Mouse (Mus musculus): ENCODE data around the gene Olfr811.

Olfr811 gene

DNA sequence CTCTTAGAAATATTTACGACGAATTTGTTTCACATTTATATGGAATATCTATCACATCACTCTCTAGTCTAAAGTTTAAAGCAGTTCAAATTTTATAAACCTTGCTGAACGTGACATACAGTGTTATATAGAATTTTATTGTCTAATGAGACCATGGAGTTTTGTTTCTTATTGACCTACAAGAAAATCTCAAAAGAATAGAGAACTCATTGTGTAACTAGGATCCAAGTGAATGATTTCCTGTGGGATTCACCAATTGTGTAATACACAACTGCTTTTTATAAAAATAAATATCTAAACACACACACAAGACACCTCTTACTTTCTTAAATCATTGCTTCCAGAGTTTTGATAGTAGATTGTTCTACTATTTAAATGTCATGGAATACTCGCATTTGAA is at the start of gene Olfr811:
Gene Olfr811, minus strand, starts transcription at position 101 of the 400 bp plus-strand sequence.
- no peak for DNase-seq

DNA sequence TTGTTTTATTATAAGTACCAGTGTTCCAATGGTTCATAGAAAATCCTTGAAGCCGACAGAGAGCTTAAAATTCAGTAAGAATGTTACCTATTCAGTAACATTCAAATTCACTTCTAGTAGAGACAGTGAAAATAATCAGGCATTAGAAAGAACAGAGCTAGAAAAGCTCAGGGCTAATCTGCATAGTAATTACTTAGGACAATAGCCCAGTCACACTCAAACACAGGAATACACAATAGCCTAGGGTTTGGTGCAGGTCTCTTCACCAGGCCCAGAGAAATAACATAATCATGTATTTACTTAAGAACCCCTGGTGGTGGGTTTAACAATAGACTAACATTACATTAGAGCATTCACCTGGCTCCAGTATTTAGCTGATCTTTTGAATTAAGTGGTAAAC is 43.1 kb upstream of the Olfr811 start:
- DNase-seq = no peak

DNA sequence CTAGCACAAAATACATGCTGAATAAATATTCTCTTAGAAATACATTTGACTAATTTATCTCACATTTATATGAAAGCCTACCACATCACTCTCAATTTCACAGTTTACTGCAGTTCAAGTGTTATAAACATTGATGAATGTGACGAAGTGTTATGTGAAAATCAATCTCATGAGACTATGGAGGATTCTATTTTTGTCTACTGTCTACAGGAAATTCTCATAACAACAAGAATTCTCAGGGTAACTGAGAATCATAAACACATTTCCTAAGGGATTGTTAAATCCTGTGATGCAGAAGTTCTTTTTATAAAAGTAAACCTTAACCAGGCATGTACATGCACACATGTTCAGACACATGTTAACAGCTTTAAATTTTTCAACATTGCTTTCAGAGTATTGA is 41.8 kb upstream of the Olfr811 start, which contains the start of gene Olfr812:
Gene Olfr812, minus strand, starts transcription at position 101 of the 400 bp plus-strand sequence.
- no peak for DNase-seq

DNA sequence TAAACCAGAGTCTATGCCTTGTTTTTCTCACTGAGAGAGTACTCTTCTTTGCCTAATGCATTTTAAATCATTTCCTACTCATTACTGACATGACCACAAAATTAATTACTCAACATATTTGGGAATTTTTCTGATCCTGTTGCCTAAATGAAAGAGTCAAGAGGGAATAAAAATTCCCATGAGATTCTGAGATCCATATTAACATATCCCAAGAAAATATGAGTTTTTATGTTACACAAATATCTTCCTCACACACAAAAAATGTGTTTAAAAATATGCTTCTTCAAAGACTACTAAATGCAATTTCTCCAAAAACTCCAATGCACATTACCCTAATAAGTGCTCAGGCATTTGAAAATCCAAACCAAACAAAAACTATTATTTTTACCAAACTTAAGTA is 9.4 kb downstream of the Olfr811 start, which contains the start of gene Olfr810:
Gene Olfr810, minus strand, starts transcription at position 101 of the 400 bp plus-strand sequence.
- no peak for DNase-seq

DNA sequence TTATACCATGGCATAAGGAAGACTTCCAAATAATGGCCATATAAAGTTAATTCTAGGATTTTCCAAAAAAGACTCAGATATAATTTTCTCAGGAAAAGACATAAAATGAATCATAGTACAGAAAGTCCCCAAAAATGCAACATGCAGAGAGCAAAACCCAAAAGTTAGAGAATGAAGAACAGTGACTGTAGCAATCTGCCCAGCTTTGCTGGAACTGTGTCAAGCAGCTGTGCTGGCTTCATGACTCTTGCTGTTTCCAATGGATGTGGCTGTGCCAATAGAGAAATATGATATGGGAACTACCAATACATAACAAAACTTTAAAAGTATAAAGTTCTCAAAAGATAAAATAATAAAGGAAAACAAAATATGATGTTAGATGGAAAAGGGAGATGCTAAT is 26.1 kb downstream of the Olfr811 start:
- no peak for DNase-seq

DNA sequence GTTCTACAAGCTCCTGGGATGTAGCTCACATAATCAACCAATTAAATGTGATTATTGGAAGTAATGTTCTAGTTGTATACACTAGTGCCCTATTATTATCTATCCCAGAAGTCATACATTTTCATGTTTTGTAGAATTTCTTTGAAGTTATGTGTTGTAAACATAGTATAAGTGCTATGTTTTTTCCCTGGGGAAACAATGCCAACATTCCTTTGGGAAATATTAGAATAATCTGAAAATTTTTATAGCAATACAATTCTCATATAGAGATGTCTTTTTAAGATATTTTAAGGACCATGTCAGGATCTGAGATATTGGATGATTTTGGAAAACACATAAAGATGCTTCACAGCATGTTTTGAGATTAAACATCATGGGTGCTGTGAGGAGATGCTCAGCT is 29.9 kb downstream of the Olfr811 start, which contains the start of gene Olfr809:
Gene Olfr809, plus strand, starts transcription at position 301 of the 400 bp plus-strand sequence.
- no peak for DNase-seq

DNA sequence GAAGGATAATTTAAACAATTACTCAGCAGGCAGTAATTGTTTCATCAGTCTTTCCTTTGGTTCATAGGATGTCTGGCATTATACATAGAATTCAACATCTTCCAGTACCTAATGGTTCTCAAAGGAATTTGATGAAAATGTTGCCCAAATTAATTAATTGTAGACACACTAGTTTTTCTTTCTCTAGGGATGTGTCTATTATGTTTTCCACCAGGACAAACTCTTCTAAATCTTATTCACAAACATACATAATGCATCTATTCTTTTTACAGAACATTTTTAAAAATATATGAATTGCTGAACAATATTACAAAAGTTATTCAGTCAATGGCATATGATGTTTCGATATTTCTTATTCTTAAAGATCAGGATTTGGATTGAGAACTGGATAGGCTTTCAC is 39.0 kb downstream of the Olfr811 start, which contains the start of gene Olfr808:
Gene Olfr808, plus strand, starts transcription at position 301 of the 400 bp plus-strand sequence.
- no peak for DNase-seq

DNA sequence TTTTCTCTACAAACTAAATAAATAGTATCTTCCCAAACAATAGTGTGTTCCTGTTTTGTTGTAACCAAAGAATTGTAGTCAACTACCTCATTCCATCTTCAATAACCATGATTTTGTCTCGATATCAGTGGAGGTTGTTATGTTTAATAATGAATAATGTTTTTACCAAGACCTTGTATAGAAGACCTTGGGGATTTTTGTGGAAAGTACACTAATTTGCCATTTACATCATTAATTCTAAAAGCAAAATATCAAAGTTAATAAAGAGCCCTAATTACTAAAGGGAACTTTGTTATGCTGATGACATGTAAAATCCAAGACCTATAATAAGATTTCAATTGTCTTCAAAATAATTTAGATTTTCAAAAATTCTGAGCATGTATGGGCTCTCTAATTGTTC is 46.5 kb downstream of the Olfr811 start, which contains the start of gene Olfr807:
Gene Olfr807, minus strand, starts transcription at position 101 of the 400 bp plus-strand sequence.
- DNase-seq = no peak
